Mouse (Mus musculus): ENCODE results near the gene Itln1. TPM values are rescaled to one million over a fixed set of nuclear protein-coding genes. Genes with fewer than 3 reads are reported as not detected.

Gene Itln1
- polyA plus RNA-seq, 1 experiment = not detected

- Histone ChIP-seq H3K4me1 (ENCODE audit: control insufficient read depth, insufficient read depth, low read length) (peaks cover 2% of the 10 kb centered on the region), H3K27ac (ENCODE audit: control insufficient read depth, insufficient read depth, low read depth, low read length, poor library complexity) (peak overlapping the region; percentile 51; the same call in 1 of the 2 replicates), H3K4me3 (replicated peaks; ENCODE audit: control insufficient read depth, low read depth, low read length) (no peak overlapping the region)
- TF ChIP-seq CTCF (IDR thresholded peaks at IDR 0.05; ENCODE audit: control insufficient read depth, insufficient read depth, low read length) (no peak), POLR2A (IDR thresholded peaks at IDR 0.05; ENCODE audit: borderline replicate concordance, control insufficient read depth, low read depth, low read length) (no peak)
- 14% methylated on average over 1 of the region's 1 CpGs for WGBS
These were observed 26.1 kb upstream of the Itln1 start for GRCm38 (mm10) chr1:171561200-171561599.

- Histone ChIP-seq H3K4me3 (replicated peaks; ENCODE audit: control insufficient read depth, low read depth, low read length) (no peak overlapping the region), H3K27ac (ENCODE audit: control insufficient read depth, insufficient read depth, low read depth, low read length, poor library complexity) (no peak overlapping the region), H3K4me1 (ENCODE audit: control insufficient read depth, insufficient read depth, low read length) (peaks cover 2% of the 10 kb centered on the region)
- TF ChIP-seq CTCF (IDR thresholded peaks at IDR 0.05; ENCODE audit: control insufficient read depth, insufficient read depth, low read length) = no peak
- TF ChIP-seq POLR2A (IDR thresholded peaks at IDR 0.05; ENCODE audit: borderline replicate concordance, control insufficient read depth, low read depth, low read length) = no peak
- WGBS = 35% methylated on average over 2 of the region's 2 CpGs
These were observed 25.2 kb upstream of the Itln1 start for GRCm38 (mm10) chr1:171560262-171560661.

GRCm38 (mm10) chr1:171558898-171559297 is 23.8 kb upstream of the Itln1 start, which contains the start of gene Cd244a:
Cd244a (plus strand) TSS chr1:171559193.
- Histone ChIP-seq H3K4me3 (replicated peaks; ENCODE audit: control insufficient read depth, low read depth, low read length) (peak within 1 kb of the TSS; percentile 26), H3K4me1 (ENCODE audit: control insufficient read depth, insufficient read depth, low read length) (peaks cover 2% of the 10 kb centered on the region), H3K27ac (ENCODE audit: control insufficient read depth, insufficient read depth, low read depth, low read length, poor library complexity) (peak within 1 kb of the TSS; percentile 50; the same call in 1 of the 2 replicates)
- TF ChIP-seq POLR2A (IDR thresholded peaks at IDR 0.05; ENCODE audit: borderline replicate concordance, control insufficient read depth, low read depth, low read length) (no peak), CTCF (IDR thresholded peaks at IDR 0.05; ENCODE audit: control insufficient read depth, insufficient read depth, low read length) (no peak)
- 0% methylated on average over 4 of the region's 4 CpGs for WGBS

DNA sequence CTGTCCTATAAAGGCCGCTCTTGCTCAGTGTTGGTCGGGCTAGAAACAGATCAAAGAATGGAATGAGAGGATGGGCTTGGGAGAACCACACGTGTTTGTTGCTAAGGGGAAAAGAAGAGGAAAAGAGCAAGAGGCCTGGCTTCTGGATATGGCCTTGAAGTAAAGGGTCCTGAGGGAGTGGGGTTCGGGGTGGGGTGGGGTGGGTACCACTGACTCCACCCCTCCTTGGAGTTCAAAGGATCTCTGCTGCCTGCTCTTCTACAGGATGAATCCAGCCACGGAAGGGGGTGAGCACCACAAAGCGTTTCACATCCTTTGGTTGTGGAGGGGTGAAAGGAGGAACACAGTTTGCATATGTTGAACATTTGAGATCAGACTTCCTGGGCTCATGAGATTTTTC is 23.3 kb upstream of the Itln1 start:
- H3K4me3 ChIP-seq (replicated peaks; ENCODE audit: control insufficient read depth, low read depth, low read length) = no peak overlapping the region
- TF ChIP-seq CTCF (IDR thresholded peaks at IDR 0.05; ENCODE audit: control insufficient read depth, insufficient read depth, low read length) (no peak), POLR2A (IDR thresholded peaks at IDR 0.05; ENCODE audit: borderline replicate concordance, control insufficient read depth, low read depth, low read length) (no peak)
- H3K27ac ChIP-seq (ENCODE audit: control insufficient read depth, insufficient read depth, low read depth, low read length, poor library complexity) = no peak overlapping the region
- peaks cover 2% of the 10 kb centered on the region for H3K4me1 ChIP-seq (ENCODE audit: control insufficient read depth, insufficient read depth, low read length)
- WGBS = 40% methylated on average over 6 of the region's 6 CpGs

DNA sequence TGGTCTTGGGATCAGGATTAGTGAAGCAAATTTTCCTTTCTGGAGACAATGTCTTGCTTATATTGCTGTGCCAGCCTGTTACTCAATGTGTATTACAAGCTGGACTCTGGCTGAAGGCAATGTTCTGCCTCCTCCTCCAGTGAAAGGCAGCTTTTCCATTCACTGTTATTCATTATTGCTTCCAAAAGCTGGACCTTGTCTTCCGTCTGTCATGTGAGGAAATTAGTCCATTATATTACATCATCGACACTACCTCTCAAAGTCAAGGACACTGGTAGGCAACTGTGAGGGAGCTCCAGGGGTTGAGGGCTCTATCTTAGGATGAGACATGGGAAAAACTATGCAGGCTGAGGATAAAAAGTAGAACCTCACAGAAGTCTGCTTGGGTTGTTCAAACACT is 21.3 kb upstream of the Itln1 start:
- TF ChIP-seq POLR2A (IDR thresholded peaks at IDR 0.05; ENCODE audit: borderline replicate concordance, control insufficient read depth, low read depth, low read length) (no peak), CTCF (IDR thresholded peaks at IDR 0.05; ENCODE audit: control insufficient read depth, insufficient read depth, low read length) (no peak)
- peaks cover 4% of the 10 kb centered on the region for H3K4me1 ChIP-seq (ENCODE audit: control insufficient read depth, insufficient read depth, low read length)
- H3K27ac ChIP-seq (ENCODE audit: control insufficient read depth, insufficient read depth, low read depth, low read length, poor library complexity) = no peak overlapping the region
- H3K4me3 ChIP-seq (replicated peaks; ENCODE audit: control insufficient read depth, low read depth, low read length) = no peak overlapping the region
- 40% methylated on average over 2 of the region's 2 CpGs for WGBS

DNA sequence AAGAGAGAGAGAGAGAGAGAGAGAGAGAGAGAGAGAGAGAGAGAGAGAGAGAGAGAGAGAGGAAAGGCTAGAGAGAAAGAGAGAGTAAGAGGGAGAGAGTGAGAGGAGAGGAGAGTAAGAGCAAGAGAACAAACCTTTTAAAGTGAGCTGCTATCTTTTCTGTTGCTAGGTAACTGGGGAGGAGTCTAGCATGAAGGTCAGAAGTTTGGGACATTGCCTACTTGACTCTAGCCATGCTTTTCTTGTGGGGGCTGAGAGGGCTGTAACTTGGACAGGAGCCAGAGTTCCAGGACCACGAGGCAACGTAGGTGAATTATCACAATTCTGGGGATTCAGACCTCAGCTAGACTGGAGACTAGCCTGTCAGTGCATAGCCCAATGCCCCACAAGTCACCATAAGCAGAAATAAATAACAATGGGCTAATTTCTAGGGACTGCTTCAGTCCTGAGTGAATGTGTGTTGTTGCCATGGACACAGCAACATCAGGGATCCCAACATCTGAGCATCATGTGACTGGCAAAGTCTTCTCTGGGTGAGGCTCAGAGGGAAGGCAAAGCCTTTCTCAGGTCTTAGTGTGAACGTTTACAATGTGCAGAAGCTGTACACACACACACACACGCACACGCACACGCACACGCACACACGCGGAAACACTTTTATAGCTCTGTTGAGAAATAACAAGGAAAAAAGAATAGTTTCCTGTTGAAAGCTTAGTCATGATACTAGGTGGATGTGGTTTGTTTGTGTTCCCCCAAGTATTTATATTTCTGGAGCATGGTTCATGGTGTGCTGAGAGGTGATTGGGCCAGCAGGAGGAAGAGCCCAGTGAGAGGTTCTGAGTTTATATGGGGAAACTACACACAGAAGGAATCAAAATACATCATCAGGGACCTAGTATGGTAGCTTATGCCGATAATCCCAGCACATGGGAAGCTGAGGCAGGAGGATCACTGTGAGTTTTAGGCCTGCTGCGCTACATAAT is 18.6 kb upstream of the Itln1 start:
- H3K4me1 ChIP-seq (ENCODE audit: control insufficient read depth, insufficient read depth, low read length) = peaks cover 3% of the 10 kb centered on the region
- H3K4me3 ChIP-seq (replicated peaks; ENCODE audit: control insufficient read depth, low read depth, low read length) = no peak overlapping the region
- 51% methylated on average over 11 of the region's 11 CpGs for WGBS
- H3K27ac ChIP-seq (ENCODE audit: control insufficient read depth, insufficient read depth, low read depth, low read length, poor library complexity) = no peak overlapping the region
- TF ChIP-seq CTCF (IDR thresholded peaks at IDR 0.05; ENCODE audit: control insufficient read depth, insufficient read depth, low read length) (no peak), POLR2A (IDR thresholded peaks at IDR 0.05; ENCODE audit: borderline replicate concordance, control insufficient read depth, low read depth, low read length) (no peak)

DNA sequence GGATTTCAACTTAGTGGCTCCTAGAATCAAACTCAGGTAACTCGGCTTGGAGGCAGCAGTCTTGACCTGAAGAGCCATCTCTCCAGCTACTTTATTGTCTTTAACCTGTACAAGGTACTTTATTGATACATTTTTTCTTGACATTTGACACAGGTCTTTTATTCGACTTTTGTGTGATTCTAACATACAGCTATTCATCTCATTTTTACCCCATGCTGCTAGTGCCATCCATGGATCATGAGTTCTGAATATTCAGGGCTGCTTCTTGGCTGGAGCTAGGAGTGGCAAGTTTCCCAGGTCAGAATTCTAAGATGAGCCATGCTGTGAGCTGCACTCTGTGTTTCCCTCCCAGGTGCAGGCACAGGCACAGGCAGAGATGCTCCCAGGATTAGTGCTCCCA is 17.1 kb upstream of the Itln1 start:
- 81% methylated on average over 2 of the region's 2 CpGs for WGBS
- Histone ChIP-seq H3K4me1 (ENCODE audit: control insufficient read depth, insufficient read depth, low read length) (peaks cover 3% of the 10 kb centered on the region), H3K27ac (ENCODE audit: control insufficient read depth, insufficient read depth, low read depth, low read length, poor library complexity) (peak overlapping the region; percentile 63; the same call in 1 of the 2 replicates), H3K4me3 (replicated peaks; ENCODE audit: control insufficient read depth, low read depth, low read length) (no peak overlapping the region)
- TF ChIP-seq POLR2A (IDR thresholded peaks at IDR 0.05; ENCODE audit: borderline replicate concordance, control insufficient read depth, low read depth, low read length) (no peak), CTCF (IDR thresholded peaks at IDR 0.05; ENCODE audit: control insufficient read depth, insufficient read depth, low read length) (no peak)

DNA sequence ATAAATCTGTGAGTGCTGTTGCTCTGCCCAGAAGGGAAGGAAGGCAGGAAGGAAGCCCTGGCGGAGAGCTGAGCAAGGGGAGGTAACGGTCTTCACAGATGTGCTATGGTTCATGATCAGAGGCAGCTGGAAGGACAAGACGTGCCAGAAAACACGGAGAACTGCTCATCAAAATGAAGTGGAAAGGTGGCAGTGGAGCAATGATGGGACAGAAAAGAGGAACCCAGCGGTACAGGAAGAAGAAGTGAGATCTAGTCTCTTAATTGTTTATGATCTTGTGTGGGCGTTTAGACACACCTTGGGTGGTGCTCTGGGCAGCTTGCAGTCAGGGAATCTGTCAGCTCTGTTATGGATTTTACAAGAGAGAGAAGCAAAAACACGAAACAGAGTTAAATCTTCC is 16.2 kb upstream of the Itln1 start:
- Histone ChIP-seq H3K27ac (ENCODE audit: control insufficient read depth, insufficient read depth, low read depth, low read length, poor library complexity) (peak overlapping the region; percentile 66), H3K4me3 (replicated peaks; ENCODE audit: control insufficient read depth, low read depth, low read length) (no peak overlapping the region), H3K4me1 (ENCODE audit: control insufficient read depth, insufficient read depth, low read length) (peaks cover 3% of the 10 kb centered on the region)
- TF ChIP-seq CTCF (IDR thresholded peaks at IDR 0.05; ENCODE audit: control insufficient read depth, insufficient read depth, low read length) (no peak), POLR2A (IDR thresholded peaks at IDR 0.05; ENCODE audit: borderline replicate concordance, control insufficient read depth, low read depth, low read length) (no peak)
- 17% methylated on average over 7 of the region's 7 CpGs for WGBS

Data from bone marrow, adult 2 months (tissue).